Mouse (Mus musculus) ovary, postnatal 10 days (tissue): Measurements from ENCODE around the gene Susd2.

Experiments used
- DNase-seq: peaks from one replicate; pipeline ENCODE4 v3.0.0; 2022; ENCODE audit warnings: low spot score

Gene Susd2

DNA sequence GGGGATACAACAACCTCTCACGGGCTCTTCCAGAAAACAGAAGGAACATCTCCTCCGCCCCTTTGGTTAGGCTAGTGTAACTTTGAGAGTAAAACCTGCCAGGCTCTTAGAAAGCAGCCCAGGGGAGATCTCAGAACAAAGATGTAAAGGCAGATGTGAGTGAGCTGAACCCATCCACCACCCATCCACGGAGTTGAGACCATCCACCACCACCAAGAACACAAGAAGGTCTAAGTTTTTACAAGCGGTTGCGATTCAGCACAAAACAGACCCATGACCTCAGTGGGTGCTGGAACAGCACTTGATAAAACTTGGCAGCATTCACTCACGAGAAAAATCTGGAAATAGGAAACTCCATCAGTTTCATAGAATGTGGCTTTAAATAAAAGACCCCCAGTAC lies 17.9 kb downstream of the Susd2 start:
- no peak for DNase-seq

DNA sequence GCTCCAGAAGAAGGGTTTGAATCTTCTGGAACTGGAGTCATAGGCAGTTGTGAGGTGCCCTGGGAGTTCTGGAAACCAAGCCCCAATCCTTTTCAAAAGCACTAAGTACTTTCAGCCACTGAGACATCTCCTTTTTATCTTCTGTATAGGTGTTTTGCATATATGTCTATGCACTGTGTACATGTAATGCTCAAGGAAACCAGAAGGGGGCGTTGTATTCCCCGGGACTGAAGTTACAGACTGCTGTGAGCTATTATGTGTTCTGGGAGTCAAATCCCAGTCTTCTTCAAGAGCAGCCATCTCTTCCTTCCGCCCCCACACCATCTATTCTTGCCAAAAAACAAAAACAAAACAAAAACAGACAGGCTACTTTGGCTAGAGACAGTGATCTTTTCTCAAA lies 23.0 kb downstream of the Susd2 start:
- no peak for DNase-seq

DNA sequence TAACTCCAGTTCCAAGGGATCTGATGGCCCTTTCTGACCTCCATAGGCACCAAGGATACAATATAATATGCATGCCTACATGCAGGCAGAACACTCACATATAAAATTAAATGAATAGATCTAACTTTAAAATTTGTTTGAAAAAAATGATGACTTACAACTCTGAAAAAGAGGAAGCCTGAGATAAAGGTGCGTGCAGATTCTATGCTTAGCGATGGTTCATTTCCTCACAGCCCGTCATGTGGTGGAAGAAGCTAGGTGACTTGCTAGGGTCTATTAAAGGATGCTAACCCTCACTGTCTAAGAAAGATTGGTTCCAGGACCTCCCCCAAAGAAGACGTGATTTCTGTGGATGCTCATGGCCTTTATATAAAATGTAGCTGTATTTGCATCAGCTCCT lies 27.8 kb downstream of the Susd2 start:
- no peak for DNase-seq

DNA sequence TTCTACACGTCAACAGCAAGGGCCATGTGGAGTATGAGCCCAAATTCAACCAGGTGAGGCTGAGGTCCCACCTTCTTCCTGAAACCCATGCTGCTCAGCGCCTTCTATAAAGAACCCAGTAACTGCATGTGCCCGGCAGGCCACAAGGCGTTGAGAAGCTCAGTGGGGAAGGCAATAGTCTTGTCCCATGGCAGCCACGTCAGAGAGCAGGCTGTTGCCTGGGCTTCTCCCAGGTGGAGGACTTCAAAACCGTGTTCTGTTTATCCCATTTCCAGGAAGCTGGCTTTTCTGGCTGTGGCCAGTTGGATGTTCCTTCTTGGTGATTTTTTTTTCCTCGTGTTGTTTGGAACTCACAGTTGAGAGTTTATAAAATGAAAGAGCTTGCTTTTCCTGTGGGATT lies 33.3 kb downstream of the Susd2 start:
- DNase-seq = no peak

DNA sequence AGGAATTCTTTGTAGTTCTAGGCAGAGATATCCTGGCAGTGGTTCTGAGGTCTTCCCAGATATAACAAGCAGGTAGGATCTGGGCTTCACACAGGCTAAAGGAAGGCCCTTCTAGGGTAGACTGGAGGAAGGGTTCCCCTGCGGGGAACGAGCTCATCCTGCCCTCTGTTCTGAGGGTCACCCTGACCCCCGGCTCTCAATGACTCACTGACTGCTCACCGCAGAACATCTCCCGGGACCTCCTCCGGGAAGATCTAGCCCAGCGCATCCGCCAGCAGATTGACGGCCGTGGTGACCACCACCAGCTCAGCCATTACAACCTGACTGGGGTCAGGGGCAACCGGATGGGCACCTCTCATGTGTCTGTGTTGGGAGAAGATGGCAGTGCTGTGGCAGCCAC lies 34.8 kb downstream of the Susd2 start:
- no peak for DNase-seq

DNA sequence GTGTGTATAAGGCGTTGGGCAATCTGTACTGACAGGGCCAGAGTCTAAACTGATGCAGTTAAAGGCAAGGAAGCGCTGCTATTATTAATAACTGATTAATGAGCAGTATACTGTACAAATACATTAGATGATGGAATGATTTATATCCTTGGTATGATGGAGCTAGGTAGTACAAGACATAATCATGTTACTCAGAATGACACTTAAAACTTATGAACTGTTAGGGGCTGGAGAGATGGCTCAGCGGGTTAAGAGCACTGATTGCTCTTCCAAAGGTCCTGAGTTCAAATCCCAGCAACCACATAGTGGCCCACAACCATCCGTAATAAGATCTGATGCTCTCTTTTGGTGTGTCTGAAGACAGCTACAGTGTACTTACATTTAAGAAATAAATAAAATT lies 36.6 kb downstream of the Susd2 start:
- no peak for DNase-seq

GRCm38 (mm10) chr10:75605162-75605846 lies 38.5 kb downstream of the Susd2 start:
- no peak for DNase-seq

DNA sequence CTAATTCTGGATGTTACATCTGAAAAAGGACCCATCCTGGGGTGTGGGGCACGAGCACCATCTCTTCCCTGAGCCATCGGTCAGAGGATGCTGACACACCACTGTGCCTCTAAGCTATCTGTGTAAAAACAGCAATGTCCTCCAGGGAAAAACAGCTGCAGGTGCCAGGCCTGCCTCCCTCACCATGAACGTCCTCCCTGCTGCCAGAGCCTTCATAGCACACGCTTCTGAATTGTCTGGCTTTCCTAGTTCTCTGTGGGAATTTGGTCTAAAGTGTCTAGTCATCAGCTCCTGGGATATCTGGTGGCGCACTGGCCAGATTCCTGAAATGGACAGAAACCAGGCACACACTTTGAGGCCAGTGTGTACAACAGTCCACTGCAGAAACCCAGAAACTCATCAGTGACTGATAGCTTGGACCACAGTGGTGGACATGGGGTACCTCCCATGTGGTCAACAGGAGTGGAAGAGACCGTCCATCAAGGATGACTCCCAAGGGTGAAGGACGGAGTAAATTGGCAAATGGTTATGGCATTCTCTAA lies 43.5 kb downstream of the Susd2 start:
- no peak for DNase-seq

DNA sequence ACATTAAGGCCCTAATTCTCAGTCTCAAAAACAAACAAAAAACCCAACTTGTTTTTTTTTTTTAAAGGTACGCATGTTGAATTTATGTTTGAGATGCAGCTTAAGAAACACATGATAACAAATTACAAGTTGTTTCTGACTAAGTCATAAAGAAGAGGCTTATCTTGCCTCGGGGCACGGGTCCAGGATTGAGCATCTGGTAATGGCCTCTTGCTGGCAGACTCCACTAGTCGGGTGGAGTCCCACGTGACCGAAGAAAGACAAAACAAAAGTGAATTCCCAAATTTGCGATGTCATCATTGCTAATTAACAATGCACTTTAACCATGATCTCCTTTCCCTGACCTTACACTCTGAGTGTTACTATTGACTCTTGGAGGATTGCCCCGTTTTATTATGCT lies 47.8 kb downstream of the Susd2 start:
- peak; percentile 43 for DNase-seq

DNA sequence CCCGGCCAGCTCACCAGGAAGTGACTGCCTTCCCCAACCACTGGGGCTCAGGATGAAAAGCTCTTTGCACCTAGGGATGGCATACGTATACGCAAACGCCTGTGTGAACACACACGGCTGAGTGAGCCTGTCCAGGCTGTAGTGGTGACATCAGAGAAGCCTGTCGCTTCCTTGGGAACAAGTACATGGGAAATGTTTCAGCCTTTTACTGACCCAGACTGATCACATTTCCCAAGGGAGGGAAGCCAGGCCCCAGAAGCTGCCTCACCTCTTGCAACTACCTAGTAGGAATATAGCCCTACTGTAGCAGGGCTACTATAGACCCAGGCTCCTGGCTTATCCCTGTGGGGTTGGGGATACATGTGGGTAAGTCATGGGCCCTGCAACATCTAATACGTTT lies 51.2 kb downstream of the Susd2 start:
- DNase-seq = no peak

DNA sequence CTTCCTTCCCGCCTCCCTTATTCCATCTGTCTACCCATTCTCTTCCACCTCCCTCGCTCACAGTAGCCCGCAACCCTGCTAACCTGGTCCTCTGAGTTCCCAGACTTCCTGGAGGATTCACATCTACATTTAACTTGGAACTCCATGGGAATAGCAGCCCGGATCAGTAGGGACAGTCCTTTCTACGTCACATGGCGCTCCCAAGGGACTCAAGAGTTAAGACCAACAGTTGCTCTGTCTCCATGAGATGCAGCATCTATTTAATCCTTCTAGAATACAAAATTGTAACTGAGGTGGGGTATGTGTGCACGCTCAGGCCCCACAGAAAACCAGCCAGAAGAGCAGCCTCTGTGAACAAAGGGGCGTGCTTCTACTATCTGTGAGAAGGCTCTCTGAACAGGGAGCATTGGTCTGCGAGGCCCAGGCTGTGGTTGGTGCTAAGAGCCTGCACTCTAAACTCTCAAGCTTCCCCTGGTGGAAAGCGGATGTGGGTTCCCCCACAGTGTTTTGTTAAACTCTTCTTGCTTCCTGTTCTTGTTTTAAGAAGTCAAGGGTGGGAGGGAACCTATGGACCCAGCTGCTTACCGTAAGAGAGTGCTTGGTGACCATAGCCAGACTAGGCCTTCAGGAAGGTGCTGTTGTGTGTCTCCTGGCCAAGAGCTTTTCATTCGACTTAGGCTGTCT lies 52.5 kb downstream of the Susd2 start:
- no peak for DNase-seq

DNA sequence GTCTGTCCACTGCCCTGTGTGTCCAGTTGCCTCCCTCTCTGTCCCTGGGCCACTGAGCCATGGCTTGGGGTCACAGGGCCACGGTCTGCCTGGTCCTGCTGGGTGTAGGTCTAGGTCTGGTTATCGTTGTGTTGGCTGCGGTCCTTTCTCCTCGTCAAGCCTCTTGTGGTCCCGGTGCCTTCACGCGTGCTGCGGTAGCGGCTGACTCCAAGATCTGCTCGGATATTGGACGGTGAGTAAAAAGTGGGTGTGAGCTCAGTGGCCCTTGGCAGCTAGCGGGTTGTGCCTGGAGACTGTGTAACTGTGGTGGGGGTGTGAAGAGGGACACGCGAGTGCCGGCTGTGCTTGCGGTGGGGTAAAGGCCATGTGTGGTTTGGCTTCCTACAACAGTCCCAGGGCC lies 54.2 kb downstream of the Susd2 start:
- DNase-seq = no peak

- peak; percentile 32 for DNase-seq
Observed at GRCm38 (mm10) chr10:75589129-75589528, 54.7 kb downstream of the Susd2 start, which contains the start of gene Ggt5. TSS of gene Ggt5 (plus strand) at chr10:75589340.

DNA sequence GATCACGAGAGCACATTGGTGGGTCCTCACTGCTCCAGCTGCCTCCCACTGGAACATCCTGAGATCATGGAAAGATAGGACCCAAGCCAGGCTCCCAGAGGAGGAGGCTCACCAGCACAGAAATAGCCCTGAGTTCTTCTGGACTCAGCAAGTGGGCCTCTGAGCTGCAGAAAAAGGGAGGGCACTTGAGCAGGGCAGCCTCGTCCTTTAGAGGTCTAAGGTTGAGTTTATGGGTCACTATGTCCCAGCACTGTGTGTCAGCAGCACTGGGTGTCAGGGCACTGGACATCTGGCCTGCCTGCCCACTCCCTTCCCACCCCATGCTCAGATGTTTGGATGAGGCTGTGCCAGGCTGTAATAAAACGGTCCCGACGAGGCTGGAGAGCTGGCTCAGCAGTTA lies 55.5 kb downstream of the Susd2 start:
- DNase-seq = no peak

GRCm38 (mm10) chr10:75587781-75588180 lies 56.0 kb downstream of the Susd2 start:
- DNase-seq = no peak
